Mouse (Mus musculus) embryonic fibroblast, embryonic 13.5 days (primary cell): ENCODE data around the gene Ppp1r16b. TPM values are rescaled to one million over a fixed set of nuclear protein-coding genes. Genes with fewer than 3 reads are reported as not detected.

Experiments used
- H3K27ac ChIP-seq: 2 replicates; pipeline ENCODE4 v1.5.1; 2012; ENCODE audit warnings: low read length, control low read depth, inconsistent platforms; ENCODE audit not compliant: insufficient read depth
- H3K4me1 ChIP-seq: 2 replicates; pipeline ENCODE4 v1.6.1; 2011; ENCODE audit warnings: low read length; ENCODE audit not compliant: control insufficient read depth, insufficient read depth
- H3K4me3 ChIP-seq: 2 replicates; pipeline ENCODE4 v1.5.1; 2011; ENCODE audit warnings: mild to moderate bottlenecking, control low read depth, low read length; ENCODE audit not compliant: insufficient read depth
- CTCF ChIP-seq: IDR thresholded peaks from 2 replicates; pipeline ENCODE4 v1.5.1; 2011; ENCODE audit warnings: mild to moderate bottlenecking, control low read depth, low read length, moderate library complexity, borderline replicate concordance; ENCODE audit not compliant: insufficient read depth
- POLR2A ChIP-seq: IDR thresholded peaks from 2 replicates; pipeline ENCODE4 v1.6.1; 2011; ENCODE audit warnings: low read depth, mild to moderate bottlenecking, control low read depth, low read length, moderate library complexity
- polyA plus RNA-seq: library from polyadenylated mRNA; stranded (reverse); fragments of >200 nt; gene quantifications from 2 replicates; pipeline ENCODE4 v1.2.4, GENCODE M21; 2011; ENCODE audit warnings: low read depth; ENCODE audit not compliant: missing spikeins, insufficient read length

The Ppp1r16b gene
- polyA plus RNA-seq, 1 experiment, result 0.09 TPM

DNA sequence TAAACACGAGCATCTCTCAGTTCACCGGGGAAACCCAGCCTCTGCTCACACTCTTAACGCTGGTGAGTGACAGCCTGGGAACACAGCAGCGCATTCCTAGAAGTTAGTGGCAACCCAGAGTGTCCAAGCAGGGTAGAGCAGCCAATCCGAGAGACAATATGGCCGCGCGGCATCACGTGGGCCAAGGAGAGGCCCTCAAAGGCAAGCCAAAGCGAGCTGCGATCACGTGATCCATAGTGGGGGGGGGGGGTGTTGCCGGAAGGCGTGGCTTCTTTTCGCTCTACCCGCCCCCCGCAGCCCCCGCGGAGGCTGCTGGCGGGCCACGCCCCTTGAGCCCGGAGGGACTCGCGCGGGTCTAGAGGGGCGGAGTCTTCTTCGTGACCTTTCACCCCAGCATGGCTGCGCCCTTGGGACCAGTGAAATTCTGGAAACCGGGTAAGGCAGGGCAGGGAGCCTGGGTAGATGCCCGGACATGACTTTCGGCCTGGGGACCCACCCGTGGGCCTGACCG lies 129.4 kb downstream of the Ppp1r16b start, which contains the start of gene Dhx35:
Dhx35 (plus strand) TSS at position 314 of the 511 bp plus-strand sequence.
- Histone ChIP-seq H3K27ac (peak within 1 kb of the TSS; percentile 43), H3K4me3 (peak within 1 kb of the TSS; percentile 73), H3K4me1 (peaks cover 3% of the 10 kb centered on the region; the same call in 1 of the 2 replicates)
- TF ChIP-seq CTCF (no peak), POLR2A (peak; percentile 84)

DNA sequence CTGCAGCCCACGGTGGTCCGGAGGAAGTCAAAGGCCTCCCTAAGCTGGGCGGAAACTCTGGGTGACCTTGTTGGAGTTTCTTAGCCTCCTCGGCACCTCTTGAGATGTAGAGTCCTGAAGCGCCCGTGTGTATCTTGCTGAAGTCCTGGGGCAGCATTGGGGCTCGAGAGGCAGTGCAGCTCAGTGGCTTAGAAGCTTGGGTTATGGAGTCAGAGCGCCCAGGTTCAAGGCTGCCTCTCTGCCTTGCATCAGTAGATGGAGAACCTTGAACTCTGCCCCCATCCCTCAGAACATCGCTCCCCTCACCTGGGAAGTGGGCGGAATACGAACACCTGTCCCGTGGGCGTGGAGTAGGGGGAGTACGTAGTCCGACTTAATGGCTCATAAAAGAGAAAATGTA lies 129.8 kb downstream of the Ppp1r16b start:
- Histone ChIP-seq H3K4me3 (peak overlapping the region; percentile 73), H3K4me1 (peaks cover 3% of the 10 kb centered on the region; the same call in 1 of the 2 replicates), H3K27ac (peak overlapping the region; percentile 34; the same call in 1 of the 2 replicates)
- TF ChIP-seq CTCF (no peak), POLR2A (no peak)

DNA sequence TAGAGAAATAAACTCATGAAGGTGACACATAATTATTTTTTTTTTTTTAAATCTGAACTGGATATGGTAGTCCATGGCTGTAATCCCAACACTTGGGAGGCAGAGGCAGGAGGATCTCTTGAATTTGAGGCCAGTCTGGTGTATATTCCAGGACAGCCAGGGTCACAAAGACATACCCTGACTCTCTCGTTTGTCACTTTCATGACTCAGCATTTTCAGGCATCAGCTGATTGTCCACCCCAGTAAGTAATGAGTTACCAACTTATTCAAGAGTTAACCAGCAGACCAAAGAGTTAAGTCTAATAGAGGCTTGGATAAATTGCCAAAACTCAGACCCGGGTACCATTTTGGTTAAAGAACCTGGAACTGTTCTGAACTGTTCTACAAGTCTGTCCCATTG lies 130.7 kb downstream of the Ppp1r16b start:
- no peak overlapping the region for H3K4me3 ChIP-seq
- no peak for TF ChIP-seq CTCF
- TF ChIP-seq POLR2A, result no peak
- no peak overlapping the region for H3K27ac ChIP-seq
- H3K4me1 ChIP-seq, result peaks cover 3% of the 10 kb centered on the region; the same call in 1 of the 2 replicates

DNA sequence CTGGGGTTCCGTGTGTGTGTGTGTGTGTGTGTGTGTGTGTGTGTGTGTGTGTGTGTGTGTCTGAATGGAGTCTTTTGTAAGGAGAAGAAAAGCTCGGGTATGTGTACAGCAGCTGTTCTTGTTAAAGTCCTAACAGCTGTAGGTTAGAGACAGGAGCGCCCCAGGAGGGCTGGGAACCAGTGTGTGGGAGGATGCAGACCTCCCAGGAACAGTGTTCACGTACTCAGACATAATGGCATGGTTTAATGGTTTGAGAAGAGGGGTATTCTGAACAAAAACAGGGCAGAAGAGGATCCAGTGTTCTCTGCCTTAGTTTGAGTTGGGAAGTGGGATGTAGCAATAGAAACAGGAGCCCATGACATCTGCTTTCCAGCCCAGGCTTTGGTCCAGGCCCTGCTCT lies 134.1 kb downstream of the Ppp1r16b start:
- no peak for TF ChIP-seq CTCF
- no peaks in the 10 kb centered on the region for H3K4me1 ChIP-seq
- H3K27ac ChIP-seq, result no peak overlapping the region
- no peak overlapping the region for H3K4me3 ChIP-seq

DNA sequence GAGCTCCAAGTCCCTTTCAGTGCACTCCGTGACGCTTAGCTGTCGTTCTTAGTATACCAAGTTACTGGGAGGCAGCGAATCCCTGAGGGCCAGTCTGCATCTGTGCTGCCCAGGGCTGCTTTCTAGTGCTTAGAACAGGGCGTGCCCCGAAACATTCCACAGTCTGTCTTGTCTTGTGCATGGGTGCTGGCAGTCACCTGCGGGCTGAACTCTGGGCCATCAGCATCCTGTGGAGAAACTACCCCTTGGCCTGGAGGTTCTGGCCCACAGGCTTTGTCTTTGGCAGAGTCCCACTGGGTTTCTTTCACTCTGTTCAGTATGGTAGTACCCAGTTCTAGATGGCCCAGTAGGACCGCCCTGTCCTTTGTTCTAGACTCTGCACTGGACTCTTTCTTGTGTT lies 135.6 kb downstream of the Ppp1r16b start:
- Histone ChIP-seq H3K4me1 (no peaks in the 10 kb centered on the region), H3K27ac (no peak overlapping the region), H3K4me3 (no peak overlapping the region)
- TF ChIP-seq POLR2A, result no peak
- no peak for TF ChIP-seq CTCF

DNA sequence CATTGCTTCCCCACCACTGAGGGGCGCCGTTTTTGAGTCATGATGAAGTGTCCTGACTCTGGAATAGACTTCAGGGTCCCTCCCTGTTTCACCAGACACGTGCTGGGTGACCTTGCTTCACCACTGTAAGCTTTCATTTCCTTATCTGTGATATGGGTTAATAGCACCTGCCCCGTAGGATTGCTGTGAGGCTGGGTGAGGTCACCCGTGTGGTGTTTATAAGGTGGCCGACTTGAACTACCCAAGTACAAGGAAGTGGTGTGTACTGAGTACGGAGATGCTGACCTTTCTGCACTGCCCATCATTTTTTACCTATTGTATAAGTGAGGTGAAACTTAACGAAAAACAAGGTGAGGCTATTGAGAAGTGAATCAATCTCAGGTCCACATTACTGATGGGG lies 138.4 kb downstream of the Ppp1r16b start:
- no peak for TF ChIP-seq POLR2A
- no peak for TF ChIP-seq CTCF
- Histone ChIP-seq H3K27ac (no peak overlapping the region), H3K4me3 (no peak overlapping the region), H3K4me1 (no peaks in the 10 kb centered on the region)

DNA sequence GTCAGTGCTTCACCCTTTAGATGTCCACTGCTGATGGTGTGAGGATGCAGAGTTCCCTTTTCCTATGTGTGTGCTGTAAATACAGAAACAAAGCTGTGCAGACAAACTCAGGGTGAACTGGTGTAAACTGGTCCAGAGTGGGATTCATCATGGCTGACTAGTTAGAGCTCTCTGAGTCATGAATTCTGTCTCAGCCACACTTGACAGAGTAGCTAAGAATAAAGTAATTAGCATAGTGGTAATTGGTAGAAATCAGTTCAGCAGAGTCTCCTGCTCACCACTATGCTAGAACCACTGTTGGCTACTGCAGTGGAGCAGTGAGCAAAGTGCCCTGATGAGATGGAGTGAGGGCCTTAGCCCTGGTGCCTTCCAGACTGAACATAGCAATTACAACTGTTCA lies 150.5 kb downstream of the Ppp1r16b start:
- TF ChIP-seq CTCF (no peak), POLR2A (no peak)
- Histone ChIP-seq H3K4me1 (no peaks in the 10 kb centered on the region), H3K27ac (no peak overlapping the region), H3K4me3 (no peak overlapping the region)

Other genes with a start within 250 kb of the Ppp1r16b start
- not detected in 2 replicates for gene Adig, start 162.8 kb upstream of the Ppp1r16b start, polyA plus RNA-seq
- gene Arhgap40, start 152.6 kb upstream of the Ppp1r16b start, polyA plus RNA-seq, result not detected in 2 replicates
- not detected in 2 replicates for gene Slc32a1, start 54.6 kb upstream of the Ppp1r16b start, polyA plus RNA-seq
- gene Actr5, start 40.5 kb upstream of the Ppp1r16b start, polyA plus RNA-seq, result 4.3 and 5.6 TPM in 2 replicates
- 14.6 and 19.3 TPM in 2 replicates for gene Fam83d, start 102.7 kb downstream of the Ppp1r16b start, polyA plus RNA-seq
- gene Dhx35, start 129.4 kb downstream of the Ppp1r16b start, polyA plus RNA-seq, result 15.8 and 21.6 TPM in 2 replicates